Mouse (Mus musculus) heart, postnatal 0 days (tissue): Measurements from ENCODE around the gene Mcur1. TPM values are rescaled to one million over a fixed set of nuclear protein-coding genes. Genes with fewer than 3 reads are reported as not detected.

Experiments
- ATAC-seq: fragments of 200-750 bp; cut with Nextera tagmentation; 2 replicates; pipeline ENCODE4 v1.8.0; 2017; ENCODE audit warnings: low read depth, moderate number of reproducible peaks, moderate library complexity; ENCODE audit not compliant: insufficient read depth
- DNase-seq: peaks from one replicate; pipeline ENCODE4 v3.0.0-alpha.2; 2016; ENCODE audit warnings: low spot score
- H3K27ac ChIP-seq: fragments of 300-500 bp; sonication (generic); 2 replicates; pipeline ENCODE4 v1.5.1; 2014; ENCODE audit warnings: low read depth, mild to moderate bottlenecking
- H3K27me3 ChIP-seq: fragments of 300-500 bp; sonication (generic); 2 replicates; pipeline ENCODE4 v1.6.1; 2014; ENCODE audit warnings: low read length, mixed read lengths; ENCODE audit not compliant: control insufficient read depth, insufficient read depth
- H3K36me3 ChIP-seq: fragments of 300-500 bp; sonication (generic); replicated peaks from 2 replicates; pipeline ENCODE4 v1.6.1; 2014; ENCODE audit warnings: low read length, mixed read lengths; ENCODE audit not compliant: control insufficient read depth, insufficient read depth
- H3K4me1 ChIP-seq: fragments of 300-500 bp; sonication (generic); 2 replicates; pipeline ENCODE4 v1.6.1; 2014; ENCODE audit warnings: antibody characterized with exemption; ENCODE audit not compliant: control insufficient read depth, insufficient read depth
- H3K4me2 ChIP-seq: fragments of 300-500 bp; sonication (generic); 2 replicates; pipeline ENCODE4 v1.6.1; 2014; ENCODE audit warnings: low read depth, mild to moderate bottlenecking, low read length, moderate library complexity
- H3K4me3 ChIP-seq: fragments of 300-500 bp; sonication (generic); 2 replicates; pipeline ENCODE4 v1.5.1; 2014; ENCODE audit warnings: low read depth, low read length
- H3K9ac ChIP-seq: fragments of 300-500 bp; sonication (generic); replicated peaks from 2 replicates; pipeline ENCODE4 v1.6.1; 2014; ENCODE audit warnings: low read depth, low read length, mixed read lengths
- H3K9me3 ChIP-seq: fragments of 300-500 bp; sonication (generic); replicated peaks from 2 replicates; pipeline ENCODE4 v1.6.1; 2016; ENCODE audit warnings: low read length; ENCODE audit not compliant: control insufficient read depth
- CTCF ChIP-seq: IDR thresholded peaks from 2 replicates; pipeline ENCODE4 v1.5.1; 2016; ENCODE audit warnings: antibody characterized with exemption, control low read depth, low read depth
- EP300 ChIP-seq: IDR thresholded peaks from 2 replicates; pipeline ENCODE4 v1.6.1; 2016; ENCODE audit warnings: antibody characterized with exemption, low read depth
- WGBS: fragments of 180-500 bp; shearing (Covaris S2); extraction: QIAGEN DNeasy Blood & Tissue Kit; methylation state at CpG from one replicate; pipeline ENCODE4 v1.1.7; 2014; 5-methylcytosine and 5-hydroxymethylcytosine counted together
- polyA plus RNA-seq: library from polyadenylated mRNA; unstranded; fragments of >200 nt; fragmentation: Nextera tagmentation; extraction: Ambion mirVana; gene quantifications from 2 replicates; pipeline ENCODE4 v1.2.1, GENCODE M21; 2015
- total RNA-seq: library from RNA; depleted of rRNA; stranded (reverse); fragments of >200 nt; gene quantifications from 2 replicates; pipeline ENCODE4 v1.2.3, GENCODE M21; 2014; ENCODE audit warnings: low replicate concordance

Mcur1 gene
- total and polyA plus RNA-seq, 2 experiments from 2014 or later = 24.9 to 40.1 TPM

DNA sequence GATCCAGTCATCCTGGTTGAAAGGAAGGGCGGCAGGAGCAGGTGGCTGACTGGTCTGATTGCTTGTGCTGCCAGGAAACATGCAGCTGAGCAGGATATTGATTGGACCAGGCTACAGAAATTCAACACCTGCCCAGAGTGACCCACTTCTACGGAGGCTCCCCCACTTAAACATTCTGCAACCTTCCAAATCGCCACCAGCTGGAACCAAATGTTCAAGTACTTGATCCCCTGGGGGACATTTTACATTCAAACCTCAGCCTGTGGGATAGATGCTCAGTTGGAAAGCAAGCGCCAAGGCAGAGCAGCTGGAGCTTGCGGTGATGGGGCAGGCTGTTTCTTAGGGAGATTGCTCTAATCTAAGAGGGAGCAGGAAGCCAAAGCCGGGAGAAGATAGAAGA is 43.1 kb downstream of the Mcur1 start:
- WGBS = 55% methylated on average over 6 of the region's 6 CpGs
- no peak for DNase-seq
- TF ChIP-seq CTCF = no peak
- TF ChIP-seq EP300 = no peak

GRCm38 (mm10) chr13:43516119-43516518 is 43.9 kb downstream of the Mcur1 start:
- Histone ChIP-seq H3K27me3 (no peaks in the 10 kb centered on the region), H3K4me3 (no peak overlapping the region), H3K27ac (no peak overlapping the region), H3K9me3 (no peaks in the 10 kb centered on the region), H3K36me3 (no peaks in the 10 kb centered on the region), H3K9ac (no peak overlapping the region), H3K4me2 (no peak overlapping the region), H3K4me1 (no peaks in the 10 kb centered on the region)
- DNase-seq = no peak
- no peak for TF ChIP-seq EP300
- no peak for TF ChIP-seq CTCF
- no peak for ATAC-seq
- 94% methylated on average over 5 of the region's 5 CpGs for WGBS

More for the DNA sequence above, 43.1 kb downstream of the Mcur1 start:
- H3K9me3 ChIP-seq = no peaks in the 10 kb centered on the region
- no peaks in the 10 kb centered on the region for H3K36me3 ChIP-seq
- no peaks in the 10 kb centered on the region for H3K27me3 ChIP-seq
- H3K27ac ChIP-seq = no peak overlapping the region
- H3K4me2 ChIP-seq = no peak overlapping the region
- 0 out of 2 replicates have a peak, but pooled peaks have one; percentile 17 for ATAC-seq
- peaks cover 6% of the 10 kb centered on the region for H3K4me1 ChIP-seq
- H3K9ac ChIP-seq = no peak overlapping the region
- H3K4me3 ChIP-seq = no peak overlapping the region

DNA sequence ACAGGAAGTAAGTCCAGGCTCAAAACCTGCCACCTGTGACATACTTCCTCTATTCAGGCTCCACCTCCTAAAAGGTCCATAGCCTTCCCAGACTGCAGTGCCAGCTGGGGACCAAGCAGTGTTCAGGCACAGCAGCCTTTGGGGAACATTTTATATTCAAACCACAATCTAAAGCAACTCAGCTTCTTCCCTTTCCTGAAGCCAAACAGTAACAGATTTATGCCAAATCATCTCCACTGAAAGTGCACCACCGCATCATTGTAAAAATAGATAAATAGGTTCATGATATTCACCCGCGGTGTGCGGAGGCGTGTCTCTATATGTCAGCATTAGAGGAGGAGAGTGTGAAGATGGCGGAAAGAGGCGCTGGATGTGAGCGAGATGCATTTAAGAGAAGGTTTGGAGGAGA is 45.0 kb downstream of the Mcur1 start:
- no peak overlapping the region for H3K4me3 ChIP-seq
- no peaks in the 10 kb centered on the region for H3K36me3 ChIP-seq
- H3K27ac ChIP-seq = no peak overlapping the region
- WGBS = 67% methylated on average over 8 of the region's 8 CpGs
- H3K4me1 ChIP-seq = no peaks in the 10 kb centered on the region
- H3K9ac ChIP-seq = no peak overlapping the region
- no peaks in the 10 kb centered on the region for H3K27me3 ChIP-seq
- H3K9me3 ChIP-seq = no peaks in the 10 kb centered on the region
- TF ChIP-seq CTCF (no peak), EP300 (no peak)
- H3K4me2 ChIP-seq = no peak overlapping the region
- ATAC-seq (no peak), DNase-seq (no peak)

GRCm38 (mm10) chr13:43512736-43513135 is 47.3 kb downstream of the Mcur1 start:
- no peaks in the 10 kb centered on the region for H3K27me3 ChIP-seq
- no peaks in the 10 kb centered on the region for H3K4me1 ChIP-seq
- no peaks in the 10 kb centered on the region for H3K9me3 ChIP-seq
- H3K4me2 ChIP-seq = no peak overlapping the region
- ATAC-seq = no peak
- H3K27ac ChIP-seq = no peak overlapping the region
- H3K9ac ChIP-seq = no peak overlapping the region
- no peak overlapping the region for H3K4me3 ChIP-seq
- H3K36me3 ChIP-seq = no peaks in the 10 kb centered on the region
- TF ChIP-seq EP300 = no peak
- TF ChIP-seq CTCF = no peak
- 96% methylated on average over 3 of the region's 3 CpGs for WGBS
- no peak for DNase-seq

DNA sequence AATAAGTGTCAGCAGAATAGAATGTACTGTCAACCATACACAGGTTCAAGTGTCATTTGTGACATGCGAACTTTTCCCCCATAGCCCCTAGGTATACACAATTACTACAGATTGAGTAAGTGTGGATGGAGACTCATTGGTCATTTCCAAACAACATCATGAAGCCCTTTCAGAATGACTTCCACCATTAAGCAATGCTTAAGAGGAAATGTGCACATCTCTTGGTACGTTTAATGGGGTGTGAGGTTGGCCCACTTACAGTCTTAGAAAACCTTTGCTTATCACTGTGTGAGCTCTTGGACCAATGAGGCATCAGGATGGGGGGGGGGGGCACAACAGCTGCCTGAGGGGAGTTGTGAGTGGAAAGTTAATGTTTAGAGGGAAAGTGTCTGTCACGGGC is 54.2 kb downstream of the Mcur1 start:
- no peaks in the 10 kb centered on the region for H3K27me3 ChIP-seq
- no peak overlapping the region for H3K4me3 ChIP-seq
- H3K9me3 ChIP-seq = no peaks in the 10 kb centered on the region
- no peaks in the 10 kb centered on the region for H3K36me3 ChIP-seq
- ATAC-seq = no peak
- no peak overlapping the region for H3K9ac ChIP-seq
- H3K4me2 ChIP-seq = no peak overlapping the region
- H3K27ac ChIP-seq = no peak overlapping the region
- H3K4me1 ChIP-seq = peaks cover 5% of the 10 kb centered on the region; the same call in 1 of the 2 replicates
- WGBS = 90% methylated on average over 3 of the region's 3 CpGs
- TF ChIP-seq CTCF (no peak), EP300 (no peak)
- no peak for DNase-seq

DNA sequence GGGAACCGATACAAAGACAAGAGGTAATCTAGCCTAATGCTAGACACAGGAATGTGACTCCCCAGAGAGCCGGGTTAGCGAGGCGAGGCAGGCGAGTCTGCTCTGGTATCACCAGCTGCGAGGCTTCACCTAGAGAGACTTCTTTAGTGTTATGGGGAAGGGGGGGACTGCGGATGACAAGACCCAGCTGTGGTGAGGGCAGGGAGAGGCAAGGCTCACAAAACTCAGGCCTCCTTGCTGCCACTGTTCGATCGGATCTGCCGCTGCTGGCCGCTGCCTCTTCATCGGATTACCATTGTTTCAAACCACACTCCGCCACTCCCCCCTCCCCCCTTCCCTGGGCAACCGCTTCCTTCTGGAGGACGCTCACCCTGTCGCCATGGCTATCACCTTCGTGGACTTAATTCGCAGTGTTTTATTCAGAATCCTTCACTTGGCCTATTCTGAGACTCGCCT is 56.6 kb downstream of the Mcur1 start:
- 1% methylated on average over 18 of the region's 19 CpGs for WGBS
- no peaks in the 10 kb centered on the region for H3K9me3 ChIP-seq
- H3K4me3 ChIP-seq = peak overlapping the region; percentile 35
- TF ChIP-seq CTCF = no peak
- TF ChIP-seq EP300 = no peak
- H3K4me1 ChIP-seq = peaks cover 5% of the 10 kb centered on the region; the same call in 1 of the 2 replicates
- H3K27me3 ChIP-seq = no peaks in the 10 kb centered on the region
- 0 out of 2 replicates have a peak overlapping the region, but pooled peaks have one; percentile 15 for H3K27ac ChIP-seq
- peak overlapping the region; percentile 67 for H3K4me2 ChIP-seq
- DNase-seq = peak; percentile 46
- H3K9ac ChIP-seq = peak overlapping the region; percentile 50
- no peaks in the 10 kb centered on the region for H3K36me3 ChIP-seq
- peak; percentile 48 for ATAC-seq
